Mouse (Mus musculus) skeletal muscle tissue, postnatal 0 days (tissue): ENCODE data around the gene 0610040J01Rik. TPM values are rescaled to one million over a fixed set of nuclear protein-coding genes. Genes with fewer than 3 reads are reported as not detected.

Experiments used
- polyA plus RNA-seq: library from polyadenylated mRNA; unstranded; fragments of >200 nt; fragmentation: Nextera tagmentation; extraction: Ambion mirVana; gene quantifications from 2 replicates; pipeline ENCODE4 v1.2.1, GENCODE M21; 2015

Gene 0610040J01Rik
- polyA plus RNA-seq: 1.1 and 1.2 TPM in 2 replicates

DNA sequence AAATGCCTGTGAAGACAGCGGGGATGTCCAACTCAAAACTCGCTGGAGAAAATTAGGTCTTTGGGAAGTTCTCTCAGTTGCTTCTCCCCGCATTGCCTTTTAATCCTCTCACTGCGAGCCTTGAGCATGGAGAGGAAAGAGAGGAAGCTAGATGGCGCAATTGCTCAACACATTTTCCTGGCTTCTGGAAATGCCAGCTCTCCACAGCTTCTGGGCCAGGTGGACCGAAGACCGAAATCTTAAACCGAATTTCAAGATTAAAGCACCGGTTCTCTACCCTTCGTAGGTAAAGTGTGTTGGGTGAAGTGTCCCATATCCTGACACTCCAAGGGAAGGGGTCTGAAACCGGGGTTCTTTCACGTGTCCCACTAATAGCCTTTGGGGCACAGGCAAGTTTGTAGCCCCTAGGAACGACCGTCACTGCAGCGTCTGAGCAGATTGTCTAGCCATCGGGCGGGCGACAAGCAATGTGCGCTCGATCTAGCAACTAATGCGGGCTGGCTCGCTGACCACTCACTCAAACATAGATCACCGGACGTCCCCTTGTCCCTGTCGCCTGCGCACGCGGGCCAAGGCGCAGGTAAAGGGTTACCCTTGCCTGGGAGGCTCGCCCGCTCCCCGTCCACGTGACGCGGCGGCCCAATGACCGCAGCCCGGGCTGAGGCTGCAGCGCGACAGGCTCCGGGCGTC, at the start of gene 0610040J01Rik:
TSS of gene 0610040J01Rik (plus strand) at position 545 of the 690 bp plus-strand sequence.

Other genes starting within 250 kb of the 0610040J01Rik start
- gene Nwd2, start 163.3 kb upstream of the 0610040J01Rik start, polyA plus RNA-seq: not detected in 2 replicates
- gene Rell1, start 156.5 kb downstream of the 0610040J01Rik start, polyA plus RNA-seq: 10.6 and 14.0 TPM in 2 replicates